Mouse (Mus musculus) lung, postnatal 0 days (tissue): Measurements from ENCODE around the gene Zfp961.

Experiments
- CTCF ChIP-seq: IDR thresholded peaks from 2 replicates; pipeline ENCODE4 v1.5.1; 2016; ENCODE audit warnings: antibody characterized with exemption, mild to moderate bottlenecking
- EP300 ChIP-seq: IDR thresholded peaks from 2 replicates; pipeline ENCODE4 v1.6.1; 2016; ENCODE audit warnings: antibody characterized with exemption, mild to moderate bottlenecking, control low read depth

GRCm38 (mm10) chr8:72006763-72007162 lies 55.9 kb downstream of the Zfp961 start:
- TF ChIP-seq CTCF: no peak
- TF ChIP-seq EP300: no peak
